Mouse (Mus musculus) intestine, postnatal 0 days (tissue): ENCODE results near the gene Fam227a. TPM values are rescaled to one million over a fixed set of nuclear protein-coding genes. Genes with fewer than 3 reads are reported as not detected.

Experiments used
- ATAC-seq: fragments of 200-750 bp; cut with Nextera tagmentation; 2 replicates; pipeline ENCODE4 v1.8.0; 2017; ENCODE audit warnings: mild to moderate bottlenecking, moderate TSS enrichment, moderate library complexity
- H3K27ac ChIP-seq: fragments of 300-500 bp; sonication (generic); 2 replicates; pipeline ENCODE4 v1.5.1; 2014; ENCODE audit warnings: mild to moderate bottlenecking, low read depth, low read length, moderate library complexity
- H3K27me3 ChIP-seq: fragments of 300-500 bp; sonication (generic); replicated peaks from 2 replicates; pipeline ENCODE4 v1.6.1; 2014; ENCODE audit warnings: low read length, mixed read lengths; ENCODE audit not compliant: control insufficient read depth, insufficient read depth
- H3K36me3 ChIP-seq: fragments of 300-500 bp; sonication (generic); 2 replicates; pipeline ENCODE4 v1.6.1; 2014; ENCODE audit warnings: mild to moderate bottlenecking, moderate library complexity; ENCODE audit not compliant: control insufficient read depth, insufficient read depth
- H3K4me1 ChIP-seq: fragments of 300-500 bp; sonication (generic); replicated peaks from 2 replicates; pipeline ENCODE4 v1.6.1; 2014; ENCODE audit warnings: antibody characterized with exemption, low read length, mixed read lengths; ENCODE audit not compliant: control insufficient read depth, insufficient read depth
- H3K4me2 ChIP-seq: fragments of 300-500 bp; sonication (generic); replicated peaks from 2 replicates; pipeline ENCODE4 v1.6.1; 2014; ENCODE audit warnings: low read depth, mild to moderate bottlenecking, moderate library complexity
- H3K4me3 ChIP-seq: fragments of 300-500 bp; sonication (generic); 2 replicates; pipeline ENCODE4 v1.5.1; 2014; ENCODE audit warnings: low read depth, low read length
- H3K9ac ChIP-seq: fragments of 300-500 bp; sonication (generic); 2 replicates; pipeline ENCODE4 v1.6.1; 2014; ENCODE audit warnings: mild to moderate bottlenecking, low read depth, low read length
- H3K9me3 ChIP-seq: fragments of 300-500 bp; sonication (generic); 2 replicates; pipeline ENCODE4 v1.6.1; 2016; ENCODE audit warnings: mixed run types; ENCODE audit not compliant: control insufficient read depth
- CTCF ChIP-seq: sonication (generic); IDR thresholded peaks from 2 replicates; pipeline ENCODE4 v1.5.1; 2016; ENCODE audit warnings: low read depth, mild to moderate bottlenecking, control low read depth, antibody characterized with exemption, moderate library complexity
- WGBS: fragments of 180-500 bp; shearing (Covaris S2); extraction: QIAGEN DNeasy Blood & Tissue Kit; methylation state at CpG from one replicate; pipeline ENCODE4 v1.1.7; 2014; 5-methylcytosine and 5-hydroxymethylcytosine counted together
- polyA plus RNA-seq: library from polyadenylated mRNA; unstranded; fragments of >200 nt; fragmentation: Nextera tagmentation; extraction: Ambion mirVana; gene quantifications from 2 replicates; pipeline ENCODE4 v1.2.1, GENCODE M21; 2015

Fam227a gene
- polyA plus RNA-seq, 1 experiment from 2014 or later = 0.27 TPM

GRCm38 (mm10) chr15:79696508-79696907, 37.8 kb upstream of the Fam227a start:
- H3K9ac ChIP-seq = no peak overlapping the region
- no peak overlapping the region for H3K27ac ChIP-seq
- no peak for ATAC-seq

GRCm38 (mm10) chr15:79695516-79695915, 36.8 kb upstream of the Fam227a start:
- no peak overlapping the region for H3K4me3 ChIP-seq
- no peak for ATAC-seq
- no peak overlapping the region for H3K9ac ChIP-seq
- H3K4me2 ChIP-seq = no peak overlapping the region
- peaks cover 7% of the 10 kb centered on the region; the same call in 1 of the 2 replicates for H3K4me1 ChIP-seq
- no peak overlapping the region for H3K27ac ChIP-seq
- no peaks in the 10 kb centered on the region for H3K9me3 ChIP-seq
- WGBS = 41% methylated on average over 3 of the region's 3 CpGs
- TF ChIP-seq CTCF = no peak
- H3K27me3 ChIP-seq = no peaks in the 10 kb centered on the region
- H3K36me3 ChIP-seq = peaks cover 4% of the 10 kb centered on the region; the same call in 1 of the 2 replicates

More at GRCm38 (mm10) chr15:79696508-79696907, 37.8 kb upstream of the Fam227a start:
- H3K4me1 ChIP-seq = peaks cover 5% of the 10 kb centered on the region; the same call in 1 of the 2 replicates
- no peaks in the 10 kb centered on the region for H3K27me3 ChIP-seq
- peaks cover 4% of the 10 kb centered on the region; the same call in 1 of the 2 replicates for H3K36me3 ChIP-seq
- no peak for TF ChIP-seq CTCF
- no peaks in the 10 kb centered on the region for H3K9me3 ChIP-seq
- whole genome bisulfite sequencing = 94% methylated on average over 2 of the region's 2 CpGs
- H3K4me2 ChIP-seq = no peak overlapping the region
- H3K4me3 ChIP-seq = no peak overlapping the region

- Histone ChIP-seq H3K9me3 (no peaks in the 10 kb centered on the region), H3K4me3 (no peak overlapping the region), H3K4me2 (no peak overlapping the region), H3K4me1 (peaks cover 7% of the 10 kb centered on the region), H3K9ac (no peak overlapping the region), H3K36me3 (peaks cover 4% of the 10 kb centered on the region; the same call in 1 of the 2 replicates), H3K27me3 (no peaks in the 10 kb centered on the region), H3K27ac (no peak overlapping the region)
- WGBS = 80% methylated on average over 4 of the region's 4 CpGs
- TF ChIP-seq CTCF = no peak
- ATAC-seq = no peak
Measured at GRCm38 (mm10) chr15:79694512-79694911, 35.8 kb upstream of the Fam227a start.

GRCm38 (mm10) chr15:79693740-79694139, 35.0 kb upstream of the Fam227a start:
- Histone ChIP-seq H3K27ac (no peak overlapping the region), H3K9ac (no peak overlapping the region), H3K27me3 (no peaks in the 10 kb centered on the region), H3K36me3 (peaks cover 4% of the 10 kb centered on the region; the same call in 1 of the 2 replicates), H3K4me3 (no peak overlapping the region), H3K9me3 (no peaks in the 10 kb centered on the region), H3K4me1 (peaks cover 7% of the 10 kb centered on the region), H3K4me2 (no peak overlapping the region)
- TF ChIP-seq CTCF = no peak
- WGBS = 70% methylated on average over 11 of the region's 11 CpGs
- no peak for ATAC-seq

- peaks cover 4% of the 10 kb centered on the region; the same call in 1 of the 2 replicates for H3K36me3 ChIP-seq
- no peak overlapping the region for H3K27ac ChIP-seq
- H3K9me3 ChIP-seq = no peaks in the 10 kb centered on the region
- no peak overlapping the region for H3K4me3 ChIP-seq
- no peak for TF ChIP-seq CTCF
- no peak overlapping the region for H3K9ac ChIP-seq
- 36% methylated on average over 5 of the region's 5 CpGs for WGBS
- 0 out of 2 replicates have a peak overlapping the region, but pooled peaks have one; percentile 96 for H3K4me2 ChIP-seq
- ATAC-seq = no peak
- H3K27me3 ChIP-seq = no peaks in the 10 kb centered on the region
- H3K4me1 ChIP-seq = peaks cover 7% of the 10 kb centered on the region
Measured at GRCm38 (mm10) chr15:79692334-79692733, 33.6 kb upstream of the Fam227a start.

GRCm38 (mm10) chr15:79691023-79691508, 32.3 kb upstream of the Fam227a start:
- peak overlapping the region; percentile 93 for H3K4me3 ChIP-seq
- peak overlapping the region; percentile 96 for H3K4me2 ChIP-seq

More at GRCm38 (mm10) chr15:79691023-79691508, 32.3 kb upstream of the Fam227a start:
- 0 out of 2 replicates have a peak, but pooled peaks cover under 1% of the 10 kb centered on the region for H3K36me3 ChIP-seq
- ATAC-seq = peak; percentile 0; the same call in 1 of the 2 replicates
- no peak for TF ChIP-seq CTCF
- H3K27ac ChIP-seq = peak overlapping the region; percentile 91
- H3K9me3 ChIP-seq = no peaks in the 10 kb centered on the region
- H3K9ac ChIP-seq = peak overlapping the region; percentile 92
- WGBS = under 1% methylated on average over 50 of the region's 53 CpGs
- no peaks in the 10 kb centered on the region for H3K27me3 ChIP-seq
- H3K4me1 ChIP-seq = peaks cover 8% of the 10 kb centered on the region
